Comparison of ENCODE assay signal across 9 mouse cellular contexts in genomic region chr6:145116098-145116672, GRCm38 (mm10). TPM values are rescaled to one million over a fixed set of nuclear protein-coding genes. Genes with fewer than 3 reads are reported as not detected.
DNase-seq lines count a peak whose midpoint lies in the region; ATAC-seq lines count a peak whose summit lies in the region.
"Had no signal": no experiment of that assay in that cellular context is flagged by ENCODE, and none has a peak within 500 bp of the region (broad histone marks: within the 10 kb centered on the region; RNA-seq: fewer than 3 reads in every experiment).

No protein-coding gene starts in this region.

- H3K4me1 ChIP-seq in hindbrain, embryonic 14.5 days (replicated peaks; ENCODE audit: control insufficient read depth, insufficient read depth, low read length), result peaks cover 11% of the 10 kb centered on the region; the same call in 1 of the 2 replicates

- H3K4me3 ChIP-seq in hindbrain, embryonic 14.5 days (replicated peaks; ENCODE audit: low read length), result no peak overlapping the region

- H3K36me3 ChIP-seq in hindbrain, embryonic 14.5 days (replicated peaks; ENCODE audit: control insufficient read depth, insufficient read depth), result no peaks in the 10 kb centered on the region

- H3K27me3 ChIP-seq in hindbrain, embryonic 14.5 days (ENCODE audit: control insufficient read depth, insufficient read depth, low read length), result no peaks in the 10 kb centered on the region

- ATAC-seq in hindbrain, embryonic 14.5 days (ENCODE audit: low FRiP score), result peak; percentile 43; the same call in 1 of the 2 replicates

- peak overlapping the region; percentile 7; the same call in 1 of the 2 replicates for H3K4me2 ChIP-seq in hindbrain, embryonic 14.5 days (replicated peaks)

- H3K9ac ChIP-seq in hindbrain, embryonic 14.5 days, result peak overlapping the region; percentile 42; the same call in 1 of the 2 replicates

- DNase-seq in CD4-positive helper T cell, adult 2 months (ENCODE audit: low read depth, low spot score), result peak; percentile 43
- peak; percentile 58 for DNase-seq in R1 (ENCODE audit: low read depth, low spot score)
- DNase-seq in hindbrain, embryonic 14.5 days (ENCODE audit: low spot score), result no peak
- DNase-seq in naive thymus-derived CD4-positive, alpha-beta T cell, adult 2 months (ENCODE audit: low read depth), result peak; percentile 45
- no peak for DNase-seq in frontal cortex, adult 2 months (ENCODE audit: extremely low spot score in 1 of 2, low spot score in 1 of 2)
- no peak for DNase-seq in cerebellum, adult 18-20 months
- DNase-seq in adrenal gland, postnatal 36 days, result no peak
- DNase-seq in urinary bladder, postnatal 4 days (ENCODE audit: low spot score in 2 of 2), result no peak

- WGBS in hindbrain, embryonic 14.5 days, result 3% methylated on average over 4 of the region's 4 CpGs

- no peaks in the 10 kb centered on the region for H3K9me3 ChIP-seq in hindbrain, embryonic 14.5 days (ENCODE audit: control insufficient read depth, low read length)

- no peak overlapping the region for H3K27ac ChIP-seq in hindbrain, embryonic 14.5 days
- H3K27ac ChIP-seq: kidney, postnatal 0 days had no signal

RNA-seq across cellular contexts. Expression of gene Lrmp, which starts 0.7 kb away (rescaled TPM):
- 0.78 and 1.0 TPM in 2 replicates for polyA plus RNA-seq in hindbrain, embryonic 14.5 days (2014; fragmentation: Nextera tagmentation; extraction: Ambion mirVana)
- 3.2 and 5.2 TPM in 2 replicates for polyA plus RNA-seq in frontal cortex, adult 2 months (2012; rRNA removed)
- 1 to 10 TPM; 1.9 to 2.2 TPM for total RNA-seq in adrenal gland, postnatal 36 days (2021)

RNA-seq across cellular contexts. Expression of gene Bcat1, which starts 40.2 kb away (rescaled TPM):
- polyA plus RNA-seq in hindbrain, embryonic 14.5 days (2014; fragmentation: Nextera tagmentation; extraction: Ambion mirVana), result 101 and 123 TPM in 2 replicates
- polyA plus RNA-seq in frontal cortex, adult 2 months (2012; rRNA removed), result 33.3 and 38.0 TPM in 2 replicates
- 10 to 100 TPM; 14.2 to 23.4 TPM for total RNA-seq in adrenal gland, postnatal 36 days (2021)

Comparison
In these comparisons a context has a peak if more than half of its experiments do, and no peak if none do; other contexts are left out.
1. DNase-seq: peak in CD4-positive helper T cell, adult 2 months (single experiment), R1 (single experiment) and naive thymus-derived CD4-positive, alpha-beta T cell, adult 2 months (single experiment); none in hindbrain, embryonic 14.5 days (single experiment), frontal cortex, adult 2 months (0 of 2), cerebellum, adult 18-20 months (0 of 2), adrenal gland, postnatal 36 days (0 of 2) and urinary bladder, postnatal 4 days (0 of 2).